Mouse (Mus musculus): Measurements from ENCODE around the gene Nacad.

Gene Nacad

GRCm38 (mm10) chr11:6603887-6604603 lies 1.8 kb downstream of the Nacad start:
- DNase-seq, result peak; percentile 82

- DNase-seq, result no peak
Observed at GRCm38 (mm10) chr11:6603224-6603623, 2.6 kb downstream of the Nacad start.

- DNase-seq, result no peak
Observed at GRCm38 (mm10) chr11:6602662-6603061, 3.2 kb downstream of the Nacad start.

- no peak for DNase-seq
Observed at GRCm38 (mm10) chr11:6601649-6602480, 4.0 kb downstream of the Nacad start.

- no peak for DNase-seq
Observed at GRCm38 (mm10) chr11:6600284-6600944, 5.4 kb downstream of the Nacad start.

GRCm38 (mm10) chr11:6599831-6600230 lies 6.0 kb downstream of the Nacad start:
- DNase-seq, result peak in 1 of 2 experiments; percentile 31

GRCm38 (mm10) chr11:6599011-6599681 lies 6.7 kb downstream of the Nacad start:
- peak in 1 of 2 experiments; percentile 48 for DNase-seq

GRCm38 (mm10) chr11:6598191-6598889 lies 7.5 kb downstream of the Nacad start:
- peak in 1 of 2 experiments; percentile 38 for DNase-seq

GRCm38 (mm10) chr11:6597523-6597922 lies 8.3 kb downstream of the Nacad start:
- peak; percentile 33 to 59 for DNase-seq

GRCm38 (mm10) chr11:6596616-6597015 lies 9.2 kb downstream of the Nacad start:
- no peak for DNase-seq

- DNase-seq, result peak in 1 of 2 experiments; percentile 44
Observed at GRCm38 (mm10) chr11:6596205-6596604, 9.6 kb downstream of the Nacad start.

- no peak for DNase-seq
Observed at GRCm38 (mm10) chr11:6595339-6595738, 10.5 kb downstream of the Nacad start.

GRCm38 (mm10) chr11:6594845-6595244 lies 11.0 kb downstream of the Nacad start:
- DNase-seq, result peak; percentile 64 to 67

- DNase-seq, result no peak
Observed at GRCm38 (mm10) chr11:6593406-6593805, 12.4 kb downstream of the Nacad start.

- DNase-seq, result no peak
Observed at GRCm38 (mm10) chr11:6590933-6591675, 14.7 kb downstream of the Nacad start.

GRCm38 (mm10) chr11:6589838-6590237 lies 16.0 kb downstream of the Nacad start:
- DNase-seq, result no peak

GRCm38 (mm10) chr11:6588295-6588694 lies 17.6 kb downstream of the Nacad start:
- peak in 1 of 2 experiments; percentile 39 for DNase-seq

- peak; percentile 85 to 88 for DNase-seq
Observed at GRCm38 (mm10) chr11:6587249-6587940, 18.5 kb downstream of the Nacad start.

GRCm38 (mm10) chr11:6586660-6587059 lies 19.2 kb downstream of the Nacad start:
- peak in 1 of 2 experiments; percentile 35 for DNase-seq

- no peak for DNase-seq
Observed at GRCm38 (mm10) chr11:6585748-6586147, 20.1 kb downstream of the Nacad start.

GRCm38 (mm10) chr11:6581560-6581959 lies 24.3 kb downstream of the Nacad start:
- DNase-seq, result no peak
